Mouse (Mus musculus) stomach, embryonic 16.5 days (tissue): Measurements from ENCODE around the gene Gm8232. TPM values are rescaled to one million over a fixed set of nuclear protein-coding genes. Genes with fewer than 3 reads are reported as not detected.
"Not testable (repeated sequence)": the region's sequence is repeated elsewhere in the genome, so short reads cannot be mapped to it uniquely, and the experiment has no call there.

Experiments used
- ATAC-seq: fragments of 200-750 bp; cut with Nextera tagmentation; 2 replicates; pipeline ENCODE4 v1.8.0; 2017; ENCODE audit warnings: moderate number of reproducible peaks, moderate TSS enrichment; ENCODE audit not compliant: insufficient read depth, low FRiP score
- H3K27ac ChIP-seq: fragments of 300-500 bp; sonication (generic); 2 replicates; pipeline ENCODE4 v1.5.1; 2014; ENCODE audit warnings: low read length
- H3K27me3 ChIP-seq: fragments of 300-500 bp; sonication (generic); 2 replicates; pipeline ENCODE4 v1.6.1; 2014; ENCODE audit warnings: low read length, control low read depth, mixed read lengths; ENCODE audit not compliant: control insufficient read depth, insufficient read depth
- H3K36me3 ChIP-seq: fragments of 300-500 bp; sonication (generic); 2 replicates; pipeline ENCODE4 v1.6.1; 2014; ENCODE audit warnings: low read length; ENCODE audit not compliant: control insufficient read depth, insufficient read depth
- H3K4me1 ChIP-seq: fragments of 300-500 bp; sonication (generic); 2 replicates; pipeline ENCODE4 v1.6.1; 2014; ENCODE audit warnings: low read length, control low read depth, mixed read lengths; ENCODE audit not compliant: control insufficient read depth, insufficient read depth
- H3K4me2 ChIP-seq: fragments of 300-500 bp; sonication (generic); 2 replicates; pipeline ENCODE4 v1.6.1; 2014; ENCODE audit warnings: low read depth, low read length, mixed read lengths
- H3K4me3 ChIP-seq: fragments of 300-500 bp; sonication (generic); replicated peaks from 2 replicates; pipeline ENCODE4 v1.5.1; 2014; ENCODE audit warnings: mild to moderate bottlenecking, low read length
- H3K9ac ChIP-seq: fragments of 300-500 bp; sonication (generic); 2 replicates; pipeline ENCODE4 v1.6.1; 2014; ENCODE audit warnings: low read length
- H3K9me3 ChIP-seq: fragments of 300-500 bp; sonication (generic); replicated peaks from 2 replicates; pipeline ENCODE4 v1.6.1; 2016; ENCODE audit warnings: low read length, control low read depth; ENCODE audit not compliant: control insufficient read depth
- WGBS: fragments of 180-500 bp; shearing (Covaris S2); extraction: QIAGEN DNeasy Blood & Tissue Kit; methylation state at CpG from one replicate; pipeline ENCODE4 v1.1.7; 2014; 5-methylcytosine and 5-hydroxymethylcytosine counted together
- polyA plus RNA-seq: library from polyadenylated mRNA; unstranded; fragments of >200 nt; fragmentation: Nextera tagmentation; extraction: Ambion mirVana; gene quantifications from 2 replicates; pipeline ENCODE4 v1.2.1, GENCODE M21; 2015

Gm8232 gene
- not detected in 2 replicates for polyA plus RNA-seq

GRCm38 (mm10) chr14:44433335-44433734, at the start of gene Gm8232:
Gene Gm8232, plus strand, starts transcription at chr14:44433635.
- not testable (repeated sequence) for H3K27ac ChIP-seq, H3K36me3 ChIP-seq, H3K9me3 ChIP-seq, H3K9ac ChIP-seq, H3K4me2 ChIP-seq, H3K27me3 ChIP-seq, ATAC-seq, H3K4me3 ChIP-seq, H3K4me1 ChIP-seq
- 76% methylated on average over 3 of the region's 3 CpGs for WGBS

GRCm38 (mm10) chr14:44384233-44384632, 49.2 kb upstream of the Gm8232 start:
- not testable (repeated sequence) for ATAC-seq, H3K27ac ChIP-seq, H3K9me3 ChIP-seq, H3K4me2 ChIP-seq, H3K27me3 ChIP-seq, H3K9ac ChIP-seq, H3K36me3 ChIP-seq, H3K4me1 ChIP-seq, H3K4me3 ChIP-seq
- WGBS, result 72% methylated on average over 4 of the region's 4 CpGs

GRCm38 (mm10) chr14:44410588-44410987, 22.8 kb upstream of the Gm8232 start, which contains the start of gene Gm3371:
Gene Gm3371, minus strand, starts transcription at chr14:44410688.
- H3K4me1 ChIP-seq, H3K36me3 ChIP-seq, ATAC-seq, H3K9me3 ChIP-seq, H3K4me2 ChIP-seq, H3K4me3 ChIP-seq, H3K27me3 ChIP-seq, H3K9ac ChIP-seq, H3K27ac ChIP-seq: not testable (repeated sequence)
- WGBS, result no CpG with 5 or more reads among the region's 2 CpGs

Other genes starting within 250 kb of the Gm8232 start
- gene Gm8212, start 236.0 kb upstream of the Gm8232 start, polyA plus RNA-seq, result not detected in 2 replicates
- not detected in 2 replicates for gene 4930503E14Rik, start 220.4 kb upstream of the Gm8232 start, polyA plus RNA-seq
- not detected in 2 replicates for gene Gm8220, start 148.1 kb upstream of the Gm8232 start, polyA plus RNA-seq
- gene Gm5930, start 95.1 kb upstream of the Gm8232 start, polyA plus RNA-seq, result not detected in 2 replicates
- gene Gm8229, start 68.3 kb upstream of the Gm8232 start, polyA plus RNA-seq, result not detected in 2 replicates
- gene Gm3371, start 22.9 kb upstream of the Gm8232 start, polyA plus RNA-seq, result not detected in 2 replicates
- not detected in 2 replicates for gene BC061237, start 58.8 kb downstream of the Gm8232 start, polyA plus RNA-seq
- gene Gm17093, start 84.6 kb downstream of the Gm8232 start, polyA plus RNA-seq, result not detected in 2 replicates
- not detected in 2 replicates for gene Gm8247, start 149.5 kb downstream of the Gm8232 start, polyA plus RNA-seq
- gene Gm5624, start 194.3 kb downstream of the Gm8232 start, polyA plus RNA-seq, result not detected in 2 replicates